Mouse (Mus musculus) forebrain, embryonic 10.5 days (tissue): Measurements from ENCODE around the gene Gpld1. TPM values are rescaled to one million over a fixed set of nuclear protein-coding genes. Genes with fewer than 3 reads are reported as not detected.
"Not testable (repeated sequence)": the region's sequence is repeated elsewhere in the genome, so short reads cannot be mapped to it uniquely, and the experiment has no call there.

ENCODE experiments used
- DNase-seq: peaks from one replicate; pipeline ENCODE4 v3.0.0-alpha.2; 2017; ENCODE audit warnings: low spot score; ENCODE audit errors: extremely low spot score
- H3K27ac ChIP-seq: fragments of 300-500 bp; sonication (generic); 2 replicates; pipeline ENCODE4 v1.5.1; 2016; ENCODE audit warnings: mild to moderate bottlenecking
- H3K27me3 ChIP-seq: fragments of 300-500 bp; sonication (generic); 2 replicates; pipeline ENCODE4 v1.6.1; 2016; ENCODE audit warnings: mild to moderate bottlenecking; ENCODE audit not compliant: poor library complexity, severe bottlenecking
- H3K36me3 ChIP-seq: fragments of 300-500 bp; sonication (generic); replicated peaks from 2 replicates; pipeline ENCODE4 v1.6.1; 2016; ENCODE audit warnings: mild to moderate bottlenecking, moderate library complexity
- H3K4me1 ChIP-seq: fragments of 300-500 bp; sonication (generic); 2 replicates; pipeline ENCODE4 v1.6.1; 2016
- H3K4me3 ChIP-seq: fragments of 300-500 bp; sonication (generic); 2 replicates; pipeline ENCODE4 v1.5.1; 2016; ENCODE audit warnings: mild to moderate bottlenecking, moderate library complexity
- H3K9me3 ChIP-seq: fragments of 300-500 bp; sonication (generic); 2 replicates; pipeline ENCODE4 v1.6.1; 2016; ENCODE audit warnings: mild to moderate bottlenecking, moderate library complexity
- WGBS: fragments of 180-500 bp; shearing (Covaris S2); methylation state at CpG from one replicate; pipeline ENCODE4 v1.1.7; 2016; 5-methylcytosine and 5-hydroxymethylcytosine counted together
- polyA plus RNA-seq: library from polyadenylated mRNA; unstranded; fragments of >200 nt; fragmentation: Nextera tagmentation; extraction: Ambion mirVana; gene quantifications from 2 replicates; pipeline ENCODE4 v1.2.1, GENCODE M21; 2016

The Gpld1 gene
- polyA plus RNA-seq, 1 experiment from 2014 or later, result 0.40 TPM

- Histone ChIP-seq H3K27me3 (peaks cover 8% of the 10 kb centered on the region), H3K4me1 (peaks cover 2% of the 10 kb centered on the region; the same call in 1 of the 2 replicates), H3K27ac (no peak overlapping the region), H3K36me3 (no peaks in the 10 kb centered on the region), H3K4me3 (no peak overlapping the region), H3K9me3 (no peaks in the 10 kb centered on the region)
- 91% methylated on average over 11 of the region's 11 CpGs for WGBS
- DNase-seq, result no peak
Observed at GRCm38 (mm10) chr13:24958671-24959070, 15.7 kb downstream of the Gpld1 start.

DNA sequence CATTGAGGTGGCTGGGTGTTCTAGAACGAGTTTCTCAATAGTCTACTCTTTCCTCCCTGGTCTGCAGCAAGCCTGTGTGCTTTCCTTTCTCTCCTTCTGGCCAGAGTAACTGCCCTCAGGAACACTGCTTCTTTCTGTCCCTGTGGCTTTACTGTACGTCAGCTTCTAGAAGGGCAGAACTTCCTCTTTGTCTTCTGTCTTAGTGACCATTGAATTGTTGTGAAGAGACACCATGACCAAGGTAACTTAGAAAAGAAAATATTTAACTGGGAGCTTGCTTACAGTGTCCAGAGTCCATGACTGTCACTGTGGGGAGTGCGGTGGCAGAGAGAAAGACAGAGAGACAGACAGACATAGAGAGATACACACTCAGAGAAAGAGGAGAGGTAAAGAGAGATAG, 17.1 kb downstream of the Gpld1 start:
- no peaks in the 10 kb centered on the region for H3K9me3 ChIP-seq
- H3K27me3 ChIP-seq, result peaks cover 9% of the 10 kb centered on the region
- no peak for DNase-seq
- H3K27ac ChIP-seq, result no peak overlapping the region
- 84% methylated on average over 3 of the region's 3 CpGs for WGBS
- no peak overlapping the region for H3K4me3 ChIP-seq
- H3K4me1 ChIP-seq, result peaks cover 3% of the 10 kb centered on the region
- H3K36me3 ChIP-seq, result no peaks in the 10 kb centered on the region

- peaks cover 20% of the 10 kb centered on the region for H3K27me3 ChIP-seq
- H3K27ac ChIP-seq, result no peak overlapping the region
- DNase-seq, result no peak
- H3K36me3 ChIP-seq, result no peaks in the 10 kb centered on the region
- no peak overlapping the region for H3K4me3 ChIP-seq
- H3K9me3 ChIP-seq, result no peaks in the 10 kb centered on the region
- H3K4me1 ChIP-seq, result peaks cover 12% of the 10 kb centered on the region
- WGBS, result 88% methylated on average over 8 of the region's 8 CpGs
Observed at GRCm38 (mm10) chr13:24962119-24962518, 19.2 kb downstream of the Gpld1 start.

GRCm38 (mm10) chr13:24965130-24965845, 22.3 kb downstream of the Gpld1 start:
- no peak for DNase-seq
- H3K27ac ChIP-seq, result no peak overlapping the region
- H3K4me3 ChIP-seq, result peak overlapping the region; percentile 34
- peaks cover 12% of the 10 kb centered on the region for H3K4me1 ChIP-seq
- WGBS, result 25% methylated on average over 15 of the region's 15 CpGs
- no peaks in the 10 kb centered on the region for H3K36me3 ChIP-seq
- peaks cover 20% of the 10 kb centered on the region for H3K27me3 ChIP-seq
- no peaks in the 10 kb centered on the region for H3K9me3 ChIP-seq

- no peaks in the 10 kb centered on the region for H3K36me3 ChIP-seq
- 37% methylated on average over 5 of the region's 5 CpGs for WGBS
- peak overlapping the region; percentile 34 for H3K4me3 ChIP-seq
- H3K9me3 ChIP-seq, result no peaks in the 10 kb centered on the region
- H3K27ac ChIP-seq, result no peak overlapping the region
- H3K27me3 ChIP-seq, result peaks cover 20% of the 10 kb centered on the region
- H3K4me1 ChIP-seq, result peaks cover 12% of the 10 kb centered on the region
- DNase-seq, result no peak
Observed at GRCm38 (mm10) chr13:24965846-24966201, 22.9 kb downstream of the Gpld1 start.

GRCm38 (mm10) chr13:24971776-24972175, 28.8 kb downstream of the Gpld1 start:
- not testable (repeated sequence) for H3K4me1 ChIP-seq, H3K27ac ChIP-seq, H3K9me3 ChIP-seq, H3K36me3 ChIP-seq, DNase-seq, H3K27me3 ChIP-seq, H3K4me3 ChIP-seq
- 92% methylated on average over 3 of the region's 3 CpGs for WGBS

- Histone ChIP-seq H3K9me3 (no peaks in the 10 kb centered on the region), H3K27ac (no peak overlapping the region), H3K27me3 (no peaks in the 10 kb centered on the region), H3K4me3 (no peak overlapping the region), H3K4me1 (no peaks in the 10 kb centered on the region), H3K36me3 (no peaks in the 10 kb centered on the region)
- 83% methylated on average over 4 of the region's 4 CpGs for WGBS
- no peak for DNase-seq
Observed at GRCm38 (mm10) chr13:24976384-24976783, 33.4 kb downstream of the Gpld1 start.

GRCm38 (mm10) chr13:24977820-24978342, 34.9 kb downstream of the Gpld1 start:
- no peak for DNase-seq
- no peaks in the 10 kb centered on the region for H3K4me1 ChIP-seq
- H3K36me3 ChIP-seq, result no peaks in the 10 kb centered on the region
- no peaks in the 10 kb centered on the region for H3K27me3 ChIP-seq
- H3K27ac ChIP-seq, result no peak overlapping the region
- no peak overlapping the region for H3K4me3 ChIP-seq
- 92% methylated on average over 5 of the region's 5 CpGs for WGBS
- H3K9me3 ChIP-seq, result no peaks in the 10 kb centered on the region

DNA sequence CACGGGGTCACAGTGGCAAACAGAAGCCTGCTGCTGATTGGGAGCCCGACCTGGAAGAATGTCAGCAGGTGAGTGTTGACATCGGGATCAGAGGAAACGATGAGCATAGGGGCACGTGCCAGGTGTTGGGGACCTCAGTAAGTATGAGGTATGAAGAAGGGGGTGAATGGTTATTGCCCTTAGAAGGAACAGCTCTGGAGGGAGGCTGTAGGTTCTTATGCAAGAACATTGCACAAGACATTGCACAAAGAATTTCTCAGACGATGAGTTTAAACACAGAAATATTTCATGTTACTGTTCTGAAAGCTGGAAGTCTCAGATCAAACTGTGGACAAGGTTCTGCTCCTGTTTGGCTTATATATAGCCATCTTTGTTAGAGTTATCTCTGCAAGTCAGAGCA, 38.1 kb downstream of the Gpld1 start:
- H3K9me3 ChIP-seq, result no peaks in the 10 kb centered on the region

GRCm38 (mm10) chr13:24985435-24985834, 42.5 kb downstream of the Gpld1 start:
- no peaks in the 10 kb centered on the region for H3K4me1 ChIP-seq
- peaks cover 12% of the 10 kb centered on the region for H3K36me3 ChIP-seq
- no peak overlapping the region for H3K27ac ChIP-seq
- DNase-seq, result no peak
- no peak overlapping the region for H3K4me3 ChIP-seq
- 61% methylated on average over 2 of the region's 2 CpGs for WGBS
- H3K9me3 ChIP-seq, result no peaks in the 10 kb centered on the region
- H3K27me3 ChIP-seq, result no peaks in the 10 kb centered on the region

More for the DNA sequence above, 38.1 kb downstream of the Gpld1 start:
- WGBS, result 93% methylated on average over 6 of the region's 6 CpGs
- Histone ChIP-seq H3K27ac (no peak overlapping the region), H3K4me3 (no peak overlapping the region), H3K27me3 (no peaks in the 10 kb centered on the region), H3K36me3 (no peaks in the 10 kb centered on the region), H3K4me1 (no peaks in the 10 kb centered on the region)
- no peak for DNase-seq

DNA sequence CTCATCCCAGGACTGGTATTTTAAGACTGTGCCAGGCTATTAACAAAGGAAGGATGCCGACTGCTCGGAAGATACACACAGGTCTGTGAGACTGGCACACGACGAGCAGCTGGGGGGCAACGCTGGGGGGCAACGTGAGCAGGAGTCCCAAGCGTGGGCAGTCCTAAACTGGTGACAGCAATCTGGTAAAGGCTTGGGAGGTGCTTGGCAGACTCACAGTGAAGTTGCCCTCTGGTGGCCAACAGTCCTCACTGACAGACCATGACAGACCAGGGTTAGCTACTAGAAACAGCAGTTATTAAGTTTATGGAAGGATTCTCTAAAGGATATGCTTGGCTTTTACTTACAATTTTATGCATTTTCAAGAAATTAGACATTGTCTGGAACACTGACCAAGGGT, 45.4 kb downstream of the Gpld1 start:
- 52% methylated on average over 7 of the region's 7 CpGs for WGBS
- no peaks in the 10 kb centered on the region for H3K27me3 ChIP-seq
- H3K9me3 ChIP-seq, result no peaks in the 10 kb centered on the region
- H3K4me1 ChIP-seq, result peaks cover 1% of the 10 kb centered on the region; the same call in 1 of the 2 replicates
- H3K36me3 ChIP-seq, result peaks cover 40% of the 10 kb centered on the region
- DNase-seq, result peak; percentile 45
- no peak overlapping the region for H3K27ac ChIP-seq
- H3K4me3 ChIP-seq, result no peak overlapping the region

DNA sequence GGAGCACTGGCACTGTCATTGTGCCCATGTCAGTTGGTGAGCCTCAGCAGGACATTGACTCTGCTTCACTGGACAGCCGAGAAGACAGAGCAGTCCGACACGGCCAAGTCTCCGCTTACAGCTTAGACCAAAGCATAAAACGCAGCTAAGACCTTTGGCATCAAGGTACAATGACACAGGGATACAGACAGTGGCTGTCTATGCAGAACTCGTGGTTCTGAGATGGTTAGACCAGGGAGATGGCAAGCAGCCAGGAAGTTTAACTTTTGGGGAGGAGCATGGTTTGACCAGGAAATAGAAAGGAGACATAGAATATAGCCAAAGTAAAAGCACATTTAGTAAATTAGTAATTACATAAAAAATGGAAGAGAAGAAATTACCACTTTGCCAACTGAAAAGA, 46.1 kb downstream of the Gpld1 start:
- Histone ChIP-seq H3K36me3 (peaks cover 46% of the 10 kb centered on the region), H3K27ac (no peak overlapping the region), H3K9me3 (no peaks in the 10 kb centered on the region), H3K4me1 (peaks cover 4% of the 10 kb centered on the region; the same call in 1 of the 2 replicates), H3K4me3 (no peak overlapping the region), H3K27me3 (no peaks in the 10 kb centered on the region)
- DNase-seq, result no peak
- 86% methylated on average over 6 of the region's 6 CpGs for WGBS

GRCm38 (mm10) chr13:24993160-24993559, 50.2 kb downstream of the Gpld1 start:
- 29% methylated on average over 2 of the region's 2 CpGs for WGBS
- peaks cover 88% of the 10 kb centered on the region for H3K36me3 ChIP-seq
- no peak overlapping the region for H3K27ac ChIP-seq

More at GRCm38 (mm10) chr13:24993160-24993559, 50.2 kb downstream of the Gpld1 start:
- Histone ChIP-seq H3K27me3 (no peaks in the 10 kb centered on the region), H3K9me3 (no peaks in the 10 kb centered on the region), H3K4me3 (no peak overlapping the region), H3K4me1 (peaks cover 4% of the 10 kb centered on the region; the same call in 1 of the 2 replicates)
- no peak for DNase-seq
